Mouse (Mus musculus) adrenal gland, postnatal 36 days (tissue): Measurements from ENCODE around the gene Ctnnd1. TPM values are rescaled to one million over a fixed set of nuclear protein-coding genes. Genes with fewer than 3 reads are reported as not detected.
A peak's percentile ranks its signal among the peaks of the same experiment; 100 is the strongest.

ENCODE experiments used
- DNase-seq, 2 experiments: peaks; one replicate each; pipeline ENCODE4 v3.0.0; 2021; ENCODE audit warnings: mixed read lengths in 1 of 2
- total RNA-seq, 2 experiments: library from RNA; stranded (reverse); gene quantifications; 2 replicates each; pipeline ENCODE4 v1.2.3; 2021

Gene Ctnnd1
- total RNA-seq, 2 experiments from 2014 or later = 135 to 142 TPM

DNA sequence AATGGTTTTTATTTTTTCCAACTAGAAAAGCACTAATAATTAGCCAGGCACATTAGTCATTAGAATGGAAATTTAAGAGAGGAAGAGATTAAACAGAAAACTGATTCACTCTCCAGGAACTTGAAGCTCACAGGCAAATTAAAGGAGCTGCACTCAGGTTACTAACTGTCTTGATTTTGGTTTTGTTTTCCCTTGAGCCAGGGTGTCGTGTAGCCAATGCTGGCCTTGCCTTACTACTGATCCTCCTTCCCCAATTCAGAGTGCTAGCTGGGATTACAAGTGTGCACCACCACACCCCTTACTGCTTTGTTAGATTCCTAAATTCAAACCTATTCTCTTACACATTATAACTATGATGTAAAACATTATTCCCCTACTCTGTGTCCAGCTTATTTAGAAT, 42.7 kb downstream of the Ctnnd1 start:
- DNase-seq = no peak

DNA sequence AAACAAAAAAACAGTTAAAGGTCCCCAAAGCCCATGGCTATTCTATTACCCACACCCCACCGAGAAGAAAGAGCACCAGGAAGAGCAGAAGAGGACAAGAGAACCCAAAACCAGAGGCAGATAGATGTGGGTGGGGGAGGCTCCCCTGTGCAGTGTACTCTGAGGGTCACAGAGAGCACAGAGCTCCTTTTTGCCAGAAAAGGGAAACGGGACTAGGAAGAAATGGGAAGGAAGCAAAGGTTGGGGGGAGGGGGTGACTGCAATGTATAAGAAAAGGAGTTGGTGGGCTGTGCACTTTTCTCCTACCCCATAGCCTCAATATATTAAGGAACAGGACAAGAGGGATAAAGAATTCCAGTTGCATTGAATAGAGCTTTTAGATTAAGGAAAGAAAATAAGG, 49.6 kb downstream of the Ctnnd1 start:
- no peak for DNase-seq

- DNase-seq = no peak
Measured at GRCm38 (mm10) chr2:84599270-84599888, 51.2 kb downstream of the Ctnnd1 start.

DNA sequence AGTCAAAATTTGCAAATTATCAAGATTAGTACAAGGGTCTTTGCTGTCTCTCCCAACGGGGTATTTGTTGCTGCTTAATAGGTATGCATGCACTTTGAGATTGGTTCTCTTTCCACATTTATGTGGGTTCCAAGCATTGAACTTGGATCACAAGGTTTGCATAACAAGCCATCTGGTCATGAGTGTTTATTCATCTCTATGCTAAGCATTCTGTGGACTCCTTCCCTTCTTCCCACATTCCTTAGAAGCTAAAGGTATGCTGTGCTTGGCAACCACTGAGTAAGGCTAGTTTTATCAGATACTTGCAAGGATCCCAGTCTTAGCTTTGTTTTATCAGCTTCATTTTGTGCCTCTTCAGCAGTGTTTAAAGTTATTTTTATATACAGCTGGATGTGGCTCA, 53.4 kb downstream of the Ctnnd1 start:
- DNase-seq = no peak

GRCm38 (mm10) chr2:84592801-84593200, 57.8 kb downstream of the Ctnnd1 start:
- DNase-seq = no peak

- DNase-seq = no peak
Measured at GRCm38 (mm10) chr2:84585700-84586099, 64.9 kb downstream of the Ctnnd1 start.

- no peak for DNase-seq
Measured at GRCm38 (mm10) chr2:84582286-84582685, 68.3 kb downstream of the Ctnnd1 start.

DNA sequence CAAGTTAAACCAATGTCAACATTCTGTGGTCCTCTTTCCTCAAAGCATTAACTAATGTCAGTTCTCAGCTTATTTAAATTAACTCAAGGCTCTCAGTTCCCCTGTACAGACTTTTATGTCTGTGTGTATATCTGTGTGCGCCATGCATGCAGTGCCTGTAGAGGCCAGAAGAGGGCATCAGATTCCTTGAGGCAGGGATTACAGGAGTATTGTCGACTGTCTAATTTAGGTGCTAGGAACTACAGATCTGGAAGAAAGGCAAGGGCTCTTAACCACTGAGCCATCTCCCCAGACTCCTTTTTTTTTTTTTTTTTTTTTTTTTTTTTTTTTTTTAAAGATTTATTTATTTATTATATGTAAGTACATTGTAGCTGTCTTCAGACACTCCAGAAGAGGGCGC, 69.4 kb downstream of the Ctnnd1 start:
- DNase-seq = no peak

- no peak for DNase-seq
Measured at GRCm38 (mm10) chr2:84579311-84579710, 71.3 kb downstream of the Ctnnd1 start.

DNA sequence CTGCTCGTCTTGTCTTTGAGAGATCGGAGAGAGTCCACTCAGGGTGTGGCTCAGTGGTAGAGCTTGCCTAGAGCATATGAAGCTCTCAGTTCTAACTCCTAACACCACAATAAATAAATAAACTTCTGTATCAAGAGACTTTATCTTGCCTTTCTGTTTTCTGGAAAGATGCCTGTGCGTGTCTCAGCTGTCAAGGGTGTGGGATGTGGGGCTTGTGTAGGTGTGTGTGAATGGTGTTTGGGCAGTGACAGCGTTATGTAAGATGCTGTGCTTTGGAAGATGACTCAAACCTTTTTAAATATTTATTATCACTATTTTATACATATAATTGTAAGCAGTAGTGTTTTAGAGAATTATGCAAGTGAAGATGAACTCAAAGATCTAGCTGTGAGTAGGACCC, 76.4 kb downstream of the Ctnnd1 start:
- no peak for DNase-seq

DNA sequence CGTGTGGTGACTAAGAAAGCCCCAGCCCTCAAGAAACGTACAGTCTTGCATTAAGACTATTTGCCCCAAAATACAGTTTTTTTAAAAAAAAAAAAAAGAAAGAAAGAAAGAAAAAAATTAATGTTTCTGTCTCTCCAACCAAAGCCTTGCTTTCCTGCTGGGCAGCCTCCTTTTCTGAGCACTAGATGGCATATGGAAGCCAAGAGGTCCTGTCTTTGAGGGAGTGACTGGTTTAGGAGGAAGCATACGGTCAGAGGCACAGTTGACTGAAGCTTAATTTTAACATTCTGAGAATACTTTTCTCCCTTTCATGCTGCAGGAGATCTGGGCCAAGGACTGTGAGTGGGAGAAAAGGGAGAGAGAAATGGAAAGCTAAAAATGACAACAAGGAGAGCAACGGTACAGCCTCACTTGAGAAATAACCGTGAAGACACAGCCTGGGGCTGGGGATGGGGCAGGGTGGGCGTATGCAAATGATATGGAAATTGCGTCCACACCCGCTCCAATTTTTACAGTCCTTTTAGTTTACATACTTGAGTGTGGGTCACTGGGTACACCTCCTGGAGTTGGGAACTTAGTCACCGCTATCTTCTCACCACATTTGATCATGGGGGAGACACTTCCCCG, 93.6 kb downstream of the Ctnnd1 start:
- DNase-seq = peak; percentile 7 to 14

DNA sequence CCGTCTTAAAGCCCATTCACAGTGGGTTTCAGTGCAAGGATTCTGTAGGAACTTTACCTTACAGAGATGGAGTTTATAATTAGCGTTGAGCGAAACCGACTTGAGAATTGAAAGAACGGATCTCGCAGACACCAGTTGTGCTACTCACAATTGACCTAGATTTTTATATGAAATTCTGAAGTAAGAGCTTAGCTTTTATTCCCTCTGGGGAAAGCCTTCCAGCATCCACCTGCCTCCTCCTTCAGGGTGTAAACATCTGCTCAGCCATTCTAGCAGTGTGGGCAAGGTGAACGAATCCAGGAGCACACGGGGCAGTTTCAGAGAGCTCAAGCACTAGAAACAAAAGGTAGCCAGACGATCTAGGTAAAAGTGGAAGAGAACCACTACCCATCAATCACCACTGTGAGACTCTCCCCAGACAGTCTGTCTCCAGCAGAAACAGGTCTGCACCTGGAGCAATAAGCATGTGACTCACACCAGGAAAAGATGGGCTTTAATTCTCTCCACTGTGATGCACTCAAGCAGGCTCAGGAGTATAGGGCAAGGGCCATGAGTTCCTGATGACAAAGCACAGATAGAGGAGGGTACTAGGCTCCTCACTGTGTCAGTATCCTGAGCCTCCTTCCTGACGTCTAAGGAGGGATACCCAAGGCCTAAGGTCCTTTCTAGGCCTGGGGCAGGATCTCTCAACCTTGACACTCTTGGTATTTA, 99.0 kb downstream of the Ctnnd1 start:
- no peak for DNase-seq

Other genes starting within 250 kb of the Ctnnd1 start
- gene Calcrl, start 225.4 kb downstream of the Ctnnd1 start, total RNA-seq = 10 to 100 TPM; 19.9 to 38.5 TPM
- 10 to 100 TPM; 40.1 to 67.1 TPM for gene Tfpi, start 174.0 kb downstream of the Ctnnd1 start, total RNA-seq
- gene Btbd18, start 8.3 kb upstream of the Ctnnd1 start, total RNA-seq = under 1 TPM in 1 of 2 experiments, not detected in 1; 0.10 TPM
- gene Selenoh, start 20.0 kb upstream of the Ctnnd1 start, total RNA-seq = 10 to 100 TPM; 27.2 to 47.4 TPM
- gene Gm28635, start 27.3 kb upstream of the Ctnnd1 start, total RNA-seq = not detected
- 10 to 100 TPM; 25.5 to 26.3 TPM for gene Med19, start 27.6 kb upstream of the Ctnnd1 start, total RNA-seq
- gene Tmx2, start 28.4 kb upstream of the Ctnnd1 start, total RNA-seq = 100 to 1,000 TPM; 138 to 157 TPM
- 10 to 100 TPM; 63.3 to 63.9 TPM for gene Zdhhc5, start 64.4 kb upstream of the Ctnnd1 start, total RNA-seq
- 10 to 100 TPM; 13.5 to 16.4 TPM for gene Clp1, start 76.6 kb upstream of the Ctnnd1 start, total RNA-seq
- 1 to 10 TPM; 2.8 to 5.0 TPM for gene Ypel4, start 83.3 kb upstream of the Ctnnd1 start, total RNA-seq
- gene Gm19426, start 92.9 kb upstream of the Ctnnd1 start, total RNA-seq = 1 to 10 TPM; 1.5 to 2.4 TPM
- gene Serping1, start 124.7 kb upstream of the Ctnnd1 start, total RNA-seq = 10 to 100 TPM; 63.0 to 84.6 TPM
- 10 to 100 TPM; 17.1 to 23.1 TPM for gene Ube2l6, start 148.1 kb upstream of the Ctnnd1 start, total RNA-seq
- not detected for gene Smtnl1, start 171.9 kb upstream of the Ctnnd1 start, total RNA-seq
- gene Timm10, start 176.2 kb upstream of the Ctnnd1 start, total RNA-seq = 10 to 100 TPM; 46.2 to 51.4 TPM
- 1 to 10 TPM; 6.6 to 7.5 TPM for gene Slc43a1, start 188.1 kb upstream of the Ctnnd1 start, total RNA-seq
- gene Rtn4rl2, start 235.9 kb upstream of the Ctnnd1 start, total RNA-seq = 1 to 10 TPM in 1 of 2 experiments, under 1 TPM in 1; 0.79 to 2.4 TPM